Mouse (Mus musculus): ENCODE results near the gene Fam47e.

DNA sequence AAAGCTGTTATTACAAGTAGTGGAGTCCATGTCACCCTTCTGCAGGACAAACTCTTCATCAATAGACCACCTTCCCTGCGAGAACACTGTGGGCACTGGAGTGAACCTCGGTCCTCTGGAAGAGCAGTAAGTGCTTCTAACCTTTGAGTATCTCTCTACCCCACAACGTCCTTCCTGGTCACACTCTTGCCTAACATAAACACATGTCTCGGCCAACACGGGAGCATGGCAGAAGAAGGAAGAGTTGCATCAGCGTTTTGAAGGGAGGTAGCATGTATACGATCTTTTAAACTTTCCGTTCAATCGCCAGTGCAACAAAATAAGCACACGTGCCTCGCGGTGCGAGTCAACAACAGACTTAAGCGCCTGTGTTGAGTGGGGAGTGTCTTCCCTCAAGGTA is 24.7 kb downstream of the Fam47e start:
- TF ChIP-seq CTCF (IDR thresholded peaks at IDR 0.05; ENCODE audit: borderline replicate concordance, extremely low read depth, insufficient read depth, insufficient read length) (no peak), POLR2A (IDR thresholded peaks at IDR 0.05; ENCODE audit: borderline replicate concordance, extremely low read depth, insufficient read depth, insufficient read length, poor library complexity, severe bottlenecking) (no peak)
